Mouse (Mus musculus): ENCODE measurements around the gene Capn15. TPM values are rescaled to one million over a fixed set of nuclear protein-coding genes. Genes with fewer than 3 reads are reported as not detected.

Capn15 gene
- 37.2 to 41.1 TPM (median 38.7 TPM) in 4 replicates for total RNA-seq (2023)

GRCm38 (mm10) chr17:25985306-25986294 is at the start of gene Capn15:
Gene Capn15 (minus strand): TSS chr17:25985796.

GRCm38 (mm10) chr17:25951803-25952623 is 33.6 kb downstream of the Capn15 start, which contains the start of gene A930017K11Rik:
Gene A930017K11Rik (minus strand): TSS chr17:25952565.

GRCm38 (mm10) chr17:25944366-25945163 is 41.0 kb downstream of the Capn15 start, which contains the start of the genes Pigq and Nhlrc4:
Gene Pigq (minus strand): TSS chr17:25944936.
Gene Nhlrc4 (minus strand): TSS chr17:25944961.

GRCm38 (mm10) chr17:25919144-25919785 is 66.3 kb downstream of the Capn15 start, which contains the start of gene Rab40c:
Gene Rab40c (minus strand): TSS chr17:25919727.

Other genes starting within 250 kb of the Capn15 start
- 0.21 to 0.22 TPM in 2 of 4 replicates, not detected in the others for gene Mslnl, start 249.8 kb downstream of the Capn15 start, total RNA-seq (2023)
- gene Msln, start 231.4 kb downstream of the Capn15 start, total RNA-seq (2023), result 0.83 TPM in 1 of 4 replicates, not detected in the others
- gene Narfl, start 212.0 kb downstream of the Capn15 start, total RNA-seq (2023), result 33.4 to 44.4 TPM (median 34.9 TPM) in 4 replicates
- gene Haghl, start 200.1 kb downstream of the Capn15 start, total RNA-seq (2023), result 19.7 to 25.0 TPM (median 23.7 TPM) in 4 replicates
- not detected in 4 replicates for gene Ccdc78, start 199.2 kb downstream of the Capn15 start, total RNA-seq (2023)
- gene Fam173a, start 192.9 kb downstream of the Capn15 start, total RNA-seq (2023), result 41.7 to 46.0 TPM (median 43.2 TPM) in 4 replicates
- gene AC134908.4, start 190.1 kb downstream of the Capn15 start, total RNA-seq (2023), result 2.5 TPM in 1 of 4 replicates, not detected in the others
- 10.5 to 16.8 TPM (median 13.6 TPM) in 4 replicates for gene Metrn, start 188.7 kb downstream of the Capn15 start, total RNA-seq (2023)
- not detected in 4 replicates for gene Fbxl16, start 176.7 kb downstream of the Capn15 start, total RNA-seq (2023)
- gene Wdr24, start 162.2 kb downstream of the Capn15 start, total RNA-seq (2023), result 18.0 to 20.7 TPM (median 18.5 TPM) in 4 replicates
- gene Jmjd8, start 156.9 kb downstream of the Capn15 start, total RNA-seq (2023), result 23.7 to 30.8 TPM (median 26.6 TPM) in 4 replicates
- 54.6 to 61.8 TPM (median 59.7 TPM) in 4 replicates for gene Stub1, start 152.4 kb downstream of the Capn15 start, total RNA-seq (2023)
- gene Rhbdl1, start 148.5 kb downstream of the Capn15 start, total RNA-seq (2023), result 2.7 to 3.4 TPM (median 2.9 TPM) in 4 replicates
- gene Gm20683, start 144.0 kb downstream of the Capn15 start, total RNA-seq (2023), result 1.3 to 4.6 TPM (median 2.3 TPM) in 4 replicates
- 60.3 to 71.6 TPM (median 67.0 TPM) in 4 replicates for gene Rhot2, start 140.9 kb downstream of the Capn15 start, total RNA-seq (2023)
- gene Wdr90, start 124.3 kb downstream of the Capn15 start, total RNA-seq (2023), result 31.7 to 38.7 TPM (median 35.9 TPM) in 4 replicates
- gene Mcrip2, start 117.0 kb downstream of the Capn15 start, total RNA-seq (2023), result 1.4 to 5.1 TPM (median 2.8 TPM) in 4 replicates
- gene Mettl26, start 110.7 kb downstream of the Capn15 start, total RNA-seq (2023), result 19.5 to 27.4 TPM (median 23.1 TPM) in 4 replicates
- 5.2 to 8.4 TPM (median 7.1 TPM) in 4 replicates for gene Wfikkn1, start 104.9 kb downstream of the Capn15 start, total RNA-seq (2023)
- 22.5 to 27.0 TPM (median 25.2 TPM) in 4 replicates for gene Rab40c, start 66.1 kb downstream of the Capn15 start, total RNA-seq (2023)
- gene Pigq, start 40.9 kb downstream of the Capn15 start, total RNA-seq (2023), result 64.5 to 69.3 TPM (median 67.8 TPM) in 4 replicates
- gene Nhlrc4, start 40.8 kb downstream of the Capn15 start, total RNA-seq (2023), result not detected in 4 replicates
- gene A930017K11Rik, start 33.2 kb downstream of the Capn15 start, total RNA-seq (2023), result not detected in 4 replicates
- gene Rab11fip3, start 83.8 kb upstream of the Capn15 start, total RNA-seq (2023), result 8.4 to 9.0 TPM (median 8.7 TPM) in 4 replicates
- 3.7 to 4.7 TPM (median 4.5 TPM) in 4 replicates for gene Decr2, start 104.5 kb upstream of the Capn15 start, total RNA-seq (2023)
- 0.75 to 1.6 TPM (median 1.1 TPM) in 4 replicates for gene Nme4, start 109.8 kb upstream of the Capn15 start, total RNA-seq (2023)
- gene Tmem8, start 127.5 kb upstream of the Capn15 start, total RNA-seq (2023), result 21.2 to 25.3 TPM (median 22.8 TPM) in 4 replicates
- gene Mrpl28, start 137.7 kb upstream of the Capn15 start, total RNA-seq (2023), result 43.5 to 46.7 TPM (median 45.3 TPM) in 4 replicates
- 77.2 to 93.8 TPM (median 88.9 TPM) in 4 replicates for gene Axin1, start 152.9 kb upstream of the Capn15 start, total RNA-seq (2023)
- gene Pdia2, start 213.3 kb upstream of the Capn15 start, total RNA-seq (2023), result not detected in 4 replicates
- 1.4 to 3.0 TPM (median 1.9 TPM) in 4 replicates for gene Rgs11, start 217.2 kb upstream of the Capn15 start, total RNA-seq (2023)
- not detected in 4 replicates for gene Arhgdig, start 222.0 kb upstream of the Capn15 start, total RNA-seq (2023)